Mouse (Mus musculus) MEL (cell line): ENCODE results near the gene Cd247.

Experiments
- GATA1 ChIP-seq: IDR thresholded peaks from 2 replicates; pipeline ENCODE4 v1.6.1; 2011; ENCODE audit warnings: low read depth, low read length, improper control_type of control experiment
- HCFC1 ChIP-seq: IDR thresholded peaks from 2 replicates; pipeline ENCODE4 v1.6.1; 2012; ENCODE audit warnings: low read depth, mild to moderate bottlenecking, inconsistent platforms, low read length, improper control_type of control experiment, moderate library complexity
- POLR2A ChIP-seq, 2 experiments: IDR thresholded peaks; 2 replicates each; pipeline ENCODE4 v1.6.1; 2011 to 2012; ENCODE audit warnings: low read length in 2 of 2, mild to moderate bottlenecking in 2 of 2, control low read depth in 1 of 2, improper control_type of control experiment in 1 of 2, low read depth in 1 of 2, moderate library complexity in 1 of 2; ENCODE audit not compliant: control insufficient read depth in 1 of 2, insufficient read depth in 1 of 2, poor library complexity in 1 of 2

DNA sequence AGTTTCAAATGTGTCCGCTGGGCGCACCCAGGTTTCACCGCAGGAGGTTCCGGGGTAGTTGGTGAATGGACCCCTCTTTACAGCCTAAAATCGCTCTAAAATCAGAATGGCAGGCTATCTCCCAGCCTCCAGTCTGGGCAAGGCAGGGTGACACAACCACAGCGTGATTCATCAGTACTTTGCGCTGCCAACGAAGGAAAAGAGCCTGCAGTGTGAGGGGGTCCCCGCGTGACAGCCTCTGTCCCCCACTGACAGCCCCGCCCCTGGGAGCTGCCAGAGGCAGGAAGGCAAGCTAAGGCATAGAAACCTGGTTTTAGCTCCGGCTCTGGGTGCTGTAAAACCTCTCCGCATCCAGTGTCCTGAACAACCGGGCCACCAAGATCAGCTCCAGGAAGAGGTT, 56.9 kb downstream of the Cd247 start:
- no peak for TF ChIP-seq GATA1
- TF ChIP-seq POLR2A (IDR thresholded peaks at IDR 0.05; ENCODE audit: control insufficient read depth in 1 of 2, insufficient read depth in 1 of 2, low read depth in 1 of 2, low read length in 2 of 2, poor library complexity in 1 of 2), result no peak
- no peak for TF ChIP-seq HCFC1
